Mouse (Mus musculus): Measurements from ENCODE around the gene Smarcad1. TPM values are rescaled to one million over a fixed set of nuclear protein-coding genes. Genes with fewer than 3 reads are reported as not detected.
A peak's percentile ranks its signal among the peaks of the same experiment; 100 is the strongest.
"Not testable (repeated sequence)": the region's sequence is repeated elsewhere in the genome, so short reads cannot be mapped to it uniquely, and the experiment has no call there.

Smarcad1 gene
- polyA plus RNA-seq, 1 experiment: 19.5 TPM

DNA sequence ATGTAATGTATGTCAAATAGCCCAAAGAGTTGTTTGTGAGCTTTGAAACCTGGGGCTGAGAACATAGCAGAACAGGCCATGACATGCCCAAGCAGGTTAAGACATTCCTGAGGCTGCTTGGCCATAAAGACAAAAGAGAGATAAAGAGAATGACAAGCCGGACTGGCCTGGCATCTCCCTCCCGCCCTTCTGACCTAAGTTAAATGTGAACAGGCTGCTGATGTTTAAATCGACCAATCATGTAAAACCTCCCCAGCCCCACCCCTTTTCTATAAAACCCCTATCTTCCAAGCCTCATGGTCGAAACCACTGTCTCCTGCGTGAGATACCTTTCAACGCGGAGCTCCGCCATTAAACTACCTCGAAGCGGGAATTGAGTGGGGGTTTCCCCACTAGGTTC is 24.8 kb upstream of the Smarcad1 start:
- TF ChIP-seq POLR2A (IDR thresholded peaks at IDR 0.05; ENCODE audit: borderline replicate concordance, control insufficient read depth, low read depth, low read length): no peak
- TF ChIP-seq CTCF (IDR thresholded peaks at IDR 0.05; ENCODE audit: control insufficient read depth, insufficient read depth, low read length): no peak
- no peaks in the 10 kb centered on the region for H3K4me1 ChIP-seq (ENCODE audit: control insufficient read depth, insufficient read depth, low read length)
- WGBS: 86% methylated on average over 10 of the region's 10 CpGs
- H3K27ac ChIP-seq (ENCODE audit: control insufficient read depth, insufficient read depth, low read depth, low read length, poor library complexity): no peak overlapping the region
- H3K4me3 ChIP-seq (replicated peaks; ENCODE audit: control insufficient read depth, low read depth, low read length): no peak overlapping the region

DNA sequence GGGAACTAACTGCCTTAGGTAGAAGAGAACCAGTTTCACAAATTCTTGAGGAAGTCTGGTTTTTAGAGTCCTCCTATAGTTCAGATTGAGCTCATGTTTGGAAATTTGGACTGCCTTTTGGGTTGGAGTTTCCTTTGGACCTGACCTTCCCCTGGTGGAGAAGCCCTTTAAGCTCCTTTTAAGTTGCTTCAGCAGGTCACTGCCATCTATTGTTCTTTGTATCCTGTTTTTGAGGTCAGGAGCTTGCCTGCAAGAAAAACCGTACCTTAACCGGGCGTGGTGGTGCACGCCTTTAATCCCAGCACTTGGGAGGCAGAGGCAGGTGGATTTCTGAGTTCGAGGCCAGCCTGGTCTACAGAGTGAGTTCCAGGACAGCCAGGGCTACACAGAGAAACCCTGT is 23.4 kb upstream of the Smarcad1 start:
- H3K4me1 ChIP-seq (ENCODE audit: control insufficient read depth, insufficient read depth, low read length); H3K4me3 ChIP-seq (replicated peaks; ENCODE audit: control insufficient read depth, low read depth, low read length); H3K27ac ChIP-seq (ENCODE audit: control insufficient read depth, insufficient read depth, low read depth, low read length, poor library complexity): not testable (repeated sequence)
- WGBS: 79% methylated on average over 5 of the region's 5 CpGs

DNA sequence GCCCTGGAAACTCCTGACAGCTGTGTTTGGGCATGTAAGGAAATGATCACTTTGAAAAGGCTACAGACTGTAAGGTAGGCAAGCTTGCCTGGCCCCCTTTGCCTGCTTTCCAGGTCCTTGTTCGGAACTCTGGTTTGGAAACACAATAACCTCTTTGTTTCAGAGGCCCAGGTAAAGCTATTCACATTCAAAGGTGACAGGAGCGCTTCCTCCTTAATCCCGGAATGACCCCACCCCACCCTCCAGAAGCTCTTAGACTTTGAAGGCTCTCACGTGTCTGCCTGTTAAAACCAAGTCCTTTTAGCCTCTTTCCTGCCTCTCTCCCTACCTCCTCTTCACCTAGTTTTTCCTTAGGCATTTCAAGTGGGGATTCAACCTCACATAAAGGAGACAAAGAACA is 20.5 kb upstream of the Smarcad1 start:
- H3K4me1 ChIP-seq (ENCODE audit: control insufficient read depth, insufficient read depth, low read length): no peaks in the 10 kb centered on the region
- no peak overlapping the region for H3K27ac ChIP-seq (ENCODE audit: control insufficient read depth, insufficient read depth, low read depth, low read length, poor library complexity)
- TF ChIP-seq POLR2A (IDR thresholded peaks at IDR 0.05; ENCODE audit: borderline replicate concordance, control insufficient read depth, low read depth, low read length) (no peak), CTCF (IDR thresholded peaks at IDR 0.05; ENCODE audit: control insufficient read depth, insufficient read depth, low read length) (no peak)
- no peak overlapping the region for H3K4me3 ChIP-seq (replicated peaks; ENCODE audit: control insufficient read depth, low read depth, low read length)
- WGBS: 52% methylated on average over 4 of the region's 4 CpGs

DNA sequence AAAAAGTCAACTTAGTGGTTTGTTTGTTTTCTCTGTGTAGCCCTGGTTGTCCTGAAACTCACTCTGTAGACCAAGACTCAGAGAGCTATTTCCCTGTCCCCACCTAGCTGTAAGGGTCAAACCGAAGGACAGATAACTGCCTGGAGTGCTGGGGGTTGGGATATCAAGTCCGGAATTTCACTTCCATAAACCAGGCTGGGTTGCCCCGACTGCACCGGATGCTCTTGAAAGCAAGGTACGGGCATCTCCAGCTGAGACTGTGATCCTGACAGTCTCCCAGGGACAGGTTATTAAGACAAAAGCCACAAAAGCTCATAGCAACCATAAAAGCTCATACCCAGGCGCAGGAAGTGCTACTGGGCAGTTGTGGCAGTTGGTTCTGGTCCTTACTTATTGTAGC is 19.3 kb upstream of the Smarcad1 start:
- Histone ChIP-seq H3K4me3 (replicated peaks; ENCODE audit: control insufficient read depth, low read depth, low read length) (no peak overlapping the region), H3K27ac (ENCODE audit: control insufficient read depth, insufficient read depth, low read depth, low read length, poor library complexity) (no peak overlapping the region), H3K4me1 (ENCODE audit: control insufficient read depth, insufficient read depth, low read length) (no peaks in the 10 kb centered on the region)
- 70% methylated on average over 6 of the region's 6 CpGs for WGBS
- TF ChIP-seq CTCF (IDR thresholded peaks at IDR 0.05; ENCODE audit: control insufficient read depth, insufficient read depth, low read length): no peak
- no peak for TF ChIP-seq POLR2A (IDR thresholded peaks at IDR 0.05; ENCODE audit: borderline replicate concordance, control insufficient read depth, low read depth, low read length)

- Histone ChIP-seq H3K27ac (ENCODE audit: control insufficient read depth, insufficient read depth, low read depth, low read length, poor library complexity) (no peak overlapping the region), H3K4me1 (ENCODE audit: control insufficient read depth, insufficient read depth, low read length) (no peaks in the 10 kb centered on the region), H3K4me3 (replicated peaks; ENCODE audit: control insufficient read depth, low read depth, low read length) (no peak overlapping the region)
- TF ChIP-seq CTCF (IDR thresholded peaks at IDR 0.05; ENCODE audit: control insufficient read depth, insufficient read depth, low read length) (no peak), POLR2A (IDR thresholded peaks at IDR 0.05; ENCODE audit: borderline replicate concordance, control insufficient read depth, low read depth, low read length) (no peak)
- 23% methylated on average over 2 of the region's 2 CpGs for WGBS
These were observed 17.7 kb upstream of the Smarcad1 start for GRCm38 (mm10) chr6:65024668-65025067.

DNA sequence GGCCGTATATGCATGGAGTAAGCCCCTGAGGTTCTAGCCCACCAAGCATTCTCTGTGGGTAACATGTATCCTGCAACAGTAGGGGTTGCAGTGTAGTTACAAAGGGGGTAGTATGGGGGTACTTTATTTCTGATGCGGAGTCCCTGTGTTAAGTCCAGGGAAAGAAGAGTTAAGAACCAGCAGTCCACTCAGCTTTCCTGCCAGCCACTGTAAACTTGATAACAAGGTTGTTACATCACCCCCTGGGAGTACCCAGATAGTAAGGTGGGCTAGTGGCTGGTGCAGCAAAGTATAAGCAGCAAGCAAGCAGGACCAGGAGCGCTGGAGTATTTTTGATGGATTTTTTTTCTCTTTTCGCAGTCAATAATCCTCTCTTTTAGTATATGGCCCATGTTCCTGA is 17.3 kb upstream of the Smarcad1 start:
- no peaks in the 10 kb centered on the region for H3K4me1 ChIP-seq (ENCODE audit: control insufficient read depth, insufficient read depth, low read length)
- TF ChIP-seq POLR2A (IDR thresholded peaks at IDR 0.05; ENCODE audit: borderline replicate concordance, control insufficient read depth, low read depth, low read length) (no peak), CTCF (IDR thresholded peaks at IDR 0.05; ENCODE audit: control insufficient read depth, insufficient read depth, low read length) (no peak)
- no peak overlapping the region for H3K4me3 ChIP-seq (replicated peaks; ENCODE audit: control insufficient read depth, low read depth, low read length)
- 82% methylated on average over 4 of the region's 4 CpGs for WGBS
- no peak overlapping the region for H3K27ac ChIP-seq (ENCODE audit: control insufficient read depth, insufficient read depth, low read depth, low read length, poor library complexity)

- Histone ChIP-seq H3K4me3 (replicated peaks; ENCODE audit: control insufficient read depth, low read depth, low read length) (no peak overlapping the region), H3K27ac (ENCODE audit: control insufficient read depth, insufficient read depth, low read depth, low read length, poor library complexity) (no peak overlapping the region), H3K4me1 (ENCODE audit: control insufficient read depth, insufficient read depth, low read length) (no peaks in the 10 kb centered on the region)
- 74% methylated on average over 2 of the region's 2 CpGs for WGBS
- TF ChIP-seq CTCF (IDR thresholded peaks at IDR 0.05; ENCODE audit: control insufficient read depth, insufficient read depth, low read length) (no peak), POLR2A (IDR thresholded peaks at IDR 0.05; ENCODE audit: borderline replicate concordance, control insufficient read depth, low read depth, low read length) (no peak)
These were observed 7.7 kb upstream of the Smarcad1 start for GRCm38 (mm10) chr6:65034661-65035060.

GRCm38 (mm10) chr6:65035469-65035868 is 6.9 kb upstream of the Smarcad1 start:
- no peak overlapping the region for H3K27ac ChIP-seq (ENCODE audit: control insufficient read depth, insufficient read depth, low read depth, low read length, poor library complexity)
- WGBS: 70% methylated on average over 2 of the region's 2 CpGs
- H3K4me1 ChIP-seq (ENCODE audit: control insufficient read depth, insufficient read depth, low read length): no peaks in the 10 kb centered on the region
- no peak for TF ChIP-seq POLR2A (IDR thresholded peaks at IDR 0.05; ENCODE audit: borderline replicate concordance, control insufficient read depth, low read depth, low read length)
- TF ChIP-seq CTCF (IDR thresholded peaks at IDR 0.05; ENCODE audit: control insufficient read depth, insufficient read depth, low read length): no peak
- H3K4me3 ChIP-seq (replicated peaks; ENCODE audit: control insufficient read depth, low read depth, low read length): no peak overlapping the region

GRCm38 (mm10) chr6:65041932-65042331 is 451 bp upstream of the Smarcad1 start:
- H3K27ac ChIP-seq (ENCODE audit: control insufficient read depth, insufficient read depth, low read depth, low read length, poor library complexity): no peak overlapping the region
- WGBS: 31% methylated on average over 10 of the region's 10 CpGs
- no peaks in the 10 kb centered on the region; the same call in 1 of the 2 replicates for H3K4me1 ChIP-seq (ENCODE audit: control insufficient read depth, insufficient read depth, low read length)
- TF ChIP-seq POLR2A (IDR thresholded peaks at IDR 0.05; ENCODE audit: borderline replicate concordance, control insufficient read depth, low read depth, low read length) (no peak), CTCF (IDR thresholded peaks at IDR 0.05; ENCODE audit: control insufficient read depth, insufficient read depth, low read length) (no peak)
- H3K4me3 ChIP-seq (replicated peaks; ENCODE audit: control insufficient read depth, low read depth, low read length): peak overlapping the region; percentile 85

Data from bone marrow, adult 2 months (tissue).